11 mouse cellular contexts compared by ENCODE assay signal in the genomic region with DNA sequence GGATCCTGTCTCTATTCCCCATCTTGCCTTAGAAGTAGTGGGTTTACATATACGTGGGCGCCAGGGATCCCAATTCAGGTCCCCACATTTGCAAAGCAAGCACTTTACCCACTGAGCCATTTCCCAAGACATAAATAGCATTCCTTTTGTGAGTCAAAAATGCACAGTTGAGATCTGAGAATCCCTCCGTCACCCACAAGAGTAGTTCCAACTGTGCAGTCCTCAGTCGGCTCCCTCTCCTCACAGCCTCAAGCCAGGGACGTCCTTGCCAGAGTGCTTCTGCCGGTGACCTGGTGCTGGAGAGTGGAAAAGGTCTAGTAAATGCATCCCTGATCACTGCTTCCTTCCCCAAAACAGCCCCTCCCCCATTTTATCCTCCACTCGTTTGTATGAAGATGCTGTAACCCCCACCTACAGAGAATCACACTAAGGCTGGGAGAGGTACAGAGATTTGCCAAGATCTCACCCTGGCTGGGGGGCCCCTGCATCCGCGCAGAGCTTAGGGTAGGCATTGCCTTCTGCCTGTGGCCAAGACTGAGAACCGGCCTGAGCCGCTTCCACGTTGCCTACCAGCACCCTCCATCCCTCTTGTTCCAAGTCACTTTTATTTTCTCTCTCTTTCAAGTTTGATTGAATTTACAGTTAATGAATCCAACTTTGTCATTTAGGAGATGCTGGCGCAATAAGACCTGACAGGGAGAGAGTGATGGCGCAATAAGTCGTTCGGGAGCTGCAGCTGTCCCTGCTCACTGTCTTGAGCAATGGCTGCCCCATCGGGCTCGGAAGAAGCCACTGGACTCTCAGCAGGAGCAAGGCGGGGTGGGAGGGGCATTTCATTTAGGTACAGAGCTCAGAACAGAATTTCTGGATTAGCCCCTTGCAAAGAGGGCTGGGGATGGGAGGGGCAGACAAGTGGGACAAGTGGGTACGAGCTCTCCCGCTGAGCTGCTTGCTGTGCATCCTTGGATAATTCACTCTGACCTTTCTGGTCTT.
A peak's percentile ranks its signal among the peaks of the same experiment; 100 is the strongest.
DNase-seq lines count a peak whose midpoint lies in the region; ATAC-seq and TF ChIP-seq lines count a peak whose summit lies in the region.
"Had no signal": no experiment of that assay in that cellular context is flagged by ENCODE, and none has a peak within 500 bp of the region (broad histone marks: within the 10 kb centered on the region; RNA-seq: fewer than 3 reads in every experiment).

No protein-coding gene starts in this region.

- WGBS in kidney, embryonic 16.5 days, result 35% methylated on average over 21 of the region's 21 CpGs
- 31% methylated on average over 21 of the region's 21 CpGs for WGBS in kidney, postnatal 0 days
- WGBS in neural tube, embryonic 12.5 days, result 36% methylated on average over 21 of the region's 21 CpGs

- 0 out of 2 replicates have a peak, but pooled peaks cover 4% of the 10 kb centered on the region for H3K27me3 ChIP-seq in kidney, embryonic 16.5 days (ENCODE audit: insufficient read depth, low read length)
- no peaks in the 10 kb centered on the region for H3K27me3 ChIP-seq in kidney, postnatal 0 days (ENCODE audit: insufficient read depth, low read length)
- no peaks in the 10 kb centered on the region for H3K27me3 ChIP-seq in neural tube, embryonic 12.5 days (replicated peaks)

- TF ChIP-seq POLR2A in brain, embryonic 14.5 days (IDR thresholded peaks at IDR 0.05; ENCODE audit: borderline replicate concordance, extremely low read depth, insufficient read depth, insufficient read length, poor library complexity, severe bottlenecking), result no peak

- H3K4me3 ChIP-seq in kidney, embryonic 16.5 days (ENCODE audit: low read length), result no peak overlapping the region
- H3K4me3 ChIP-seq in kidney, postnatal 0 days (replicated peaks; ENCODE audit: low read depth, low read length), result peak overlapping the region; percentile 20; the same call in 1 of the 2 replicates
- no peak overlapping the region for H3K4me3 ChIP-seq in neural tube, embryonic 12.5 days
- H3K4me3 ChIP-seq: gastrocnemius, adult 2 months had no signal

- TF ChIP-seq CTCF in brain, embryonic 14.5 days (IDR thresholded peaks at IDR 0.05; ENCODE audit: borderline replicate concordance, extremely low read depth, insufficient read depth, insufficient read length), result no peak
- TF ChIP-seq CTCF in kidney, postnatal 0 days (IDR thresholded peaks at IDR 0.05; ENCODE audit: low read depth), result no peak

- DNase-seq in kidney, adult 11 months, result no peak
- peak; percentile 10 for DNase-seq in brain, embryonic 14.5 days (ENCODE audit: low read depth)
- DNase-seq in kidney, postnatal 0 days (ENCODE audit: low spot score), result peak; percentile 71
- no peak for DNase-seq in spleen, postnatal 10 days (ENCODE audit: low spot score in 2 of 2)
- no peak for DNase-seq in layer of hippocampus, postnatal 36 days
- DNase-seq: gastrocnemius, adult 2 months; thymus, postnatal 25 days had no signal

- no peaks in the 10 kb centered on the region for H3K9me3 ChIP-seq in kidney, embryonic 16.5 days (ENCODE audit: low read length)
- H3K9me3 ChIP-seq in kidney, postnatal 0 days (replicated peaks; ENCODE audit: low read length), result no peaks in the 10 kb centered on the region
- no peaks in the 10 kb centered on the region for H3K9me3 ChIP-seq in neural tube, embryonic 12.5 days

- no peak overlapping the region for H3K27ac ChIP-seq in kidney, embryonic 16.5 days (ENCODE audit: low read length)
- H3K27ac ChIP-seq in kidney, postnatal 0 days, result no peak overlapping the region
- no peak overlapping the region for H3K27ac ChIP-seq in neural tube, embryonic 12.5 days
- H3K27ac ChIP-seq: gastrocnemius, adult 2 months; macrophage had no signal

- peak overlapping the region; percentile 30 for H3K4me2 ChIP-seq in kidney, embryonic 16.5 days (replicated peaks; ENCODE audit: low read depth, low read length)
- H3K4me2 ChIP-seq in kidney, postnatal 0 days (ENCODE audit: low read length), result peak overlapping the region; percentile 45
- H3K4me2 ChIP-seq in neural tube, embryonic 12.5 days (replicated peaks), result peak overlapping the region; percentile 37

- H3K4me1 ChIP-seq in kidney, embryonic 16.5 days (ENCODE audit: insufficient read depth, low read length), result 0 out of 2 replicates have a peak, but pooled peaks cover 3% of the 10 kb centered on the region
- H3K4me1 ChIP-seq in kidney, postnatal 0 days (replicated peaks; ENCODE audit: insufficient read depth, low read length), result no peaks in the 10 kb centered on the region; the same call in 1 of the 2 replicates
- H3K4me1 ChIP-seq in neural tube, embryonic 12.5 days, result no peaks in the 10 kb centered on the region

- no peak overlapping the region for H3K9ac ChIP-seq in kidney, embryonic 16.5 days (replicated peaks; ENCODE audit: low read length)
- no peak overlapping the region for H3K9ac ChIP-seq in kidney, postnatal 0 days (ENCODE audit: low read depth, low read length)
- no peak overlapping the region for H3K9ac ChIP-seq in neural tube, embryonic 12.5 days

- no peaks in the 10 kb centered on the region for H3K36me3 ChIP-seq in kidney, embryonic 16.5 days (ENCODE audit: insufficient read depth, low read length)
- no peaks in the 10 kb centered on the region for H3K36me3 ChIP-seq in kidney, postnatal 0 days (ENCODE audit: insufficient read depth, low read length)
- H3K36me3 ChIP-seq in neural tube, embryonic 12.5 days, result no peaks in the 10 kb centered on the region

- ATAC-seq in kidney, embryonic 16.5 days (ENCODE audit: low FRiP score, low TSS enrichment), result peak; percentile 66
- peak; percentile 57; the same call in 1 of the 2 replicates for ATAC-seq in kidney, postnatal 0 days (replicated peaks; ENCODE audit: low FRiP score, low read depth)
- ATAC-seq in neural tube, embryonic 12.5 days (ENCODE audit: low FRiP score, low read depth), result peak; percentile 70
- no peak for ATAC-seq in inflammation-experienced regulatory T-cells, adult 6 months

Comparison
In these comparisons a context has a peak if more than half of its experiments do, and no peak if none do; other contexts are left out.
1. DNase-seq: peak in brain, embryonic 14.5 days (single experiment) and kidney, postnatal 0 days (single experiment); none in kidney, adult 11 months (single experiment), spleen, postnatal 10 days (0 of 2) and layer of hippocampus, postnatal 36 days (0 of 2).
2. Peak in every context shown above with its lines, with median percentiles within 50 percentile points of each other: H3K4me2 ChIP-seq.